Mouse (Mus musculus) heart, adult 2 months (tissue): ENCODE results near the gene Rhobtb3. TPM values are rescaled to one million over a fixed set of nuclear protein-coding genes. Genes with fewer than 3 reads are reported as not detected.
"Not testable (repeated sequence)": the region's sequence is repeated elsewhere in the genome, so short reads cannot be mapped to it uniquely, and the experiment has no call there.

ENCODE experiments used
- DNase-seq, 2 experiments: peaks; one replicate each; pipeline ENCODE4 v3.0.0; 2021
- H3K27ac ChIP-seq: fragments of 200-600 bp; 2 replicates; pipeline ENCODE4 v1.8.1; 2022
- H3K27me3 ChIP-seq: fragments of 200-500 bp; 2 replicates; pipeline ENCODE4 v1.6.1; 2012; ENCODE audit warnings: mild to moderate bottlenecking, low read length, inconsistent platforms, mixed read lengths; ENCODE audit not compliant: control insufficient read depth, insufficient read depth
- H3K36me3 ChIP-seq: fragments of 200-500 bp; 2 replicates; pipeline ENCODE4 v1.6.1; 2012; ENCODE audit warnings: low read length, inconsistent platforms; ENCODE audit not compliant: control insufficient read depth, insufficient read depth
- H3K4me1 ChIP-seq: fragments of 200-500 bp; 2 replicates; pipeline ENCODE4 v1.6.1; 2011; ENCODE audit warnings: low read length; ENCODE audit not compliant: control insufficient read depth, insufficient read depth
- H3K4me3 ChIP-seq: fragments of 200-600 bp; 2 replicates; pipeline ENCODE4 v1.8.1; 2022
- H3K79me2 ChIP-seq: fragments of 200-500 bp; replicated peaks from 2 replicates; pipeline ENCODE4 v1.6.1; 2012; ENCODE audit warnings: mild to moderate bottlenecking, inconsistent platforms, low read length, moderate library complexity, mixed read lengths; ENCODE audit not compliant: control insufficient read depth, insufficient read depth
- H3K9ac ChIP-seq: fragments of 200-500 bp; 2 replicates; pipeline ENCODE4 v1.6.1; 2012; ENCODE audit warnings: low read depth, mild to moderate bottlenecking, control low read depth, inconsistent platforms, low read length, mixed read lengths
- CTCF ChIP-seq: fragments of 200-600 bp; IDR thresholded peaks from 2 replicates; pipeline ENCODE4 v1.8.1; 2022; ENCODE audit warnings: antibody characterized with exemption, mild to moderate bottlenecking, moderate library complexity
- EP300 ChIP-seq: fragments of 200-500 bp; IDR thresholded peaks from 2 replicates; pipeline ENCODE4 v1.6.1; 2011; ENCODE audit warnings: low read depth, low read length, control low read depth; ENCODE audit not compliant: insufficient read depth
- POLR2A ChIP-seq: fragments of 200-500 bp; IDR thresholded peaks from 2 replicates; pipeline ENCODE4 v1.6.1; 2011; ENCODE audit warnings: mild to moderate bottlenecking, low read depth, low read length, control low read depth; ENCODE audit not compliant: insufficient read depth
- WGBS: fragments of 180-500 bp; shearing (Covaris S2); methylation state at CpG from one replicate; pipeline ENCODE4 v1.1.7; 2018; 5-methylcytosine and 5-hydroxymethylcytosine counted together
- intact Hi-C: fragments of 180-260 bp; cut with DNase I; formaldehyde crosslinking; loops from one replicate; pipeline ENCODE4 v1.15.1; 2025
- polyA plus RNA-seq: library from polyadenylated mRNA; depleted of rRNA; stranded (reverse); fragments of >200 nt; gene quantifications from 2 replicates; pipeline ENCODE4 v1.2.3, GENCODE M21; 2012
- total RNA-seq, 2 experiments: library from RNA; stranded (reverse); gene quantifications; 2 replicates each; pipeline ENCODE4 v1.2.3; 2021

Rhobtb3 gene
- total and polyA plus RNA-seq, 3 experiments = 7.6 to 12.6 (median 11.3) TPM

DNA sequence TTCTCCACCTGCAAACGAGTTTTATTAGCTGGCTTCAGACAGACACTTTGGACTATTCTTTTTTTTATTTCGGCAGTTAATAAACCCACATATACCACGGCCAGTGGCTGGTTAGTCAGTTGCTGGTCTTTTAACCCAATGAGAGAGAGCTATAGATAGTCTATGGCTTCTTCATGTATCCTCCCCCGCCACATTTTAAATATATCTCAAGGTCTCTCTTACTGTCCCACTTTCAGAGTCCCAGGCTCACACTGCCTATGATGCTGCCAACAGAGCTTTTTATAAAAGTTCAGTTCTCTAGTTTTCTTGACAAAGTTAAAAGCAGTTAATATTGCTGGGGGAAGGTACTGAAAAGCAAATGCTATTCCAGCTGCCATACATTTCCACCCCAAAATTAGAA lies 51.9 kb downstream of the Rhobtb3 start:
- TF ChIP-seq EP300 = no peak
- no peak for TF ChIP-seq CTCF
- no peak for TF ChIP-seq POLR2A
- WGBS = 81% methylated on average over 4 of the region's 4 CpGs
- Histone ChIP-seq H3K27ac (no peak overlapping the region), H3K79me2 (no peaks in the 10 kb centered on the region), H3K4me1 (no peaks in the 10 kb centered on the region; the same call in 1 of the 2 replicates), H3K36me3 (no peaks in the 10 kb centered on the region; the same call in none of the 2 replicates), H3K27me3 (no peaks in the 10 kb centered on the region), H3K4me3 (no peak overlapping the region), H3K9ac (no peak overlapping the region)
- DNase-seq = no peak
- intact Hi-C loops = no loop called here

DNA sequence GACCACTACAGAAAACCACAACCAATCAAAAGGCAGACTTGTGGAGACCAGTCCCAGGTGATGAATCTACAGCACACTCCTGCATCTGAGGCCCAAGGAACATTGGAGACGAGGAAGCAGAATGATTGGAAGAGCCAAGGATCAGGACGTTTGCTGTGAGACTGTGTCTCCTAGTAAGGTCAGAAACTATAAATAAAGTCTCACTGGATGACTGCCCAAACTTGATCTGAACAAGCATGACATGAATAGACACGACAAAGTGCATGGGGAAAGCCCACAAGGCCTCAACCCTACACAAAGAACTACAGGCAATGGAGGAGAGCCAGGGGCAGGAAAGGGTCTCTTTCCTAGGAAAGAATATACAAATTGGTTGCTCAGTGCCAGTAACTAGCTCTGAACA lies 59.9 kb downstream of the Rhobtb3 start:
- Histone ChIP-seq H3K9ac (no peak overlapping the region), H3K27ac (peak overlapping the region; percentile 60), H3K4me1 (no peaks in the 10 kb centered on the region; the same call in 1 of the 2 replicates), H3K79me2 (no peaks in the 10 kb centered on the region), H3K4me3 (no peak overlapping the region), H3K36me3 (peaks cover 4% of the 10 kb centered on the region), H3K27me3 (no peaks in the 10 kb centered on the region)
- WGBS = 22% methylated on average over 3 of the region's 3 CpGs
- intact Hi-C loops = no loop called here
- peak in 1 of 2 experiments; percentile 13 for DNase-seq
- TF ChIP-seq EP300 (no peak), CTCF (no peak), POLR2A (no peak)

DNA sequence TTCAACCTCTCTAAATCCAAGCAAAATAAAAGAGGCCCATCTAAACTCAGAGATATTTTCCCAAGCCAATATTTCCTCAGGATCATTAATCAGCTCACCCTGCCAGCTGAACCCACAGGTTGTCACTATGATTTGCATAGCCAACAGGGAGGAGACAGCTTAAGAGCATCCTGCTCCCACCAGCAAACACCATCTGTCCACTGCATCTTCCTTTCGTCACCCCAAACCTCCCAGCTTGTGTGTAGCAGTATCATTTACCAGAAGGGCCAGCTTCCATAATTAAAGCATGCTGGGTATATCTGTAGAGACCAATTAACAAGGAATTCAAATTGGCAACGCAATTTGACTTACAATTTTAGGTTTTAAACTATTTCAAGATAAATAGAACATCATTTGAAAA lies 63.2 kb downstream of the Rhobtb3 start:
- Histone ChIP-seq H3K36me3 (peaks cover 6% of the 10 kb centered on the region), H3K27ac (no peak overlapping the region), H3K27me3 (no peaks in the 10 kb centered on the region), H3K4me3 (no peak overlapping the region), H3K4me1 (no peaks in the 10 kb centered on the region; the same call in 1 of the 2 replicates), H3K79me2 (no peaks in the 10 kb centered on the region), H3K9ac (no peak overlapping the region)
- DNase-seq = no peak
- WGBS = 90% methylated on average over 2 of the region's 2 CpGs
- TF ChIP-seq CTCF (no peak), EP300 (no peak), POLR2A (no peak)
- intact Hi-C loops = no loop called here

DNA sequence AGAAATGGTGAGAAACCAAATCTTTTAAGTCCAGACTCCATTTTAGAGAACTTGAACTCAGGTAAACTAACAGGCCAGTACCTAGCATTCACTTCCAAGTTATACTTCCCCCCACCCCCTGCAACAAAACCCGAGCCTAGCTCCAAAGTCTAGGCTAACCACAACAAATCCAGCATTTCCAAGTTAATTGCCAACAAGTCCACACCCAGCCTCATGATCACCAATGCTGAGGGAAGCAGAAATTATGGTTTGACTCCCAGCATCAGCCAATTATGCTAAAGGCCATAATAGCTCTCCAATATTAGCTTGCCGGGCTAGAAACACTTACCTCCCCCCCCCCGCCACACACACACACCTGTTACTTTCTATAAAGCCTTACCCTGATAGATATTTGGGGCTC lies 64.0 kb downstream of the Rhobtb3 start:
- 87% methylated on average over 3 of the region's 3 CpGs for WGBS
- no peak for DNase-seq
- Histone ChIP-seq H3K27me3 (no peaks in the 10 kb centered on the region), H3K27ac (no peak overlapping the region), H3K9ac (no peak overlapping the region), H3K4me1 (no peaks in the 10 kb centered on the region; the same call in 1 of the 2 replicates), H3K36me3 (peaks cover 6% of the 10 kb centered on the region), H3K79me2 (no peaks in the 10 kb centered on the region), H3K4me3 (no peak overlapping the region)
- intact Hi-C loops = loop anchor here (5.0 to 10.0 kb wide), 3 partner anchors 42 to 1015 kb away; partner anchors contain the start of genes Ell2 and Glrx
- TF ChIP-seq EP300 = no peak
- TF ChIP-seq CTCF = no peak
- no peak for TF ChIP-seq POLR2A

DNA sequence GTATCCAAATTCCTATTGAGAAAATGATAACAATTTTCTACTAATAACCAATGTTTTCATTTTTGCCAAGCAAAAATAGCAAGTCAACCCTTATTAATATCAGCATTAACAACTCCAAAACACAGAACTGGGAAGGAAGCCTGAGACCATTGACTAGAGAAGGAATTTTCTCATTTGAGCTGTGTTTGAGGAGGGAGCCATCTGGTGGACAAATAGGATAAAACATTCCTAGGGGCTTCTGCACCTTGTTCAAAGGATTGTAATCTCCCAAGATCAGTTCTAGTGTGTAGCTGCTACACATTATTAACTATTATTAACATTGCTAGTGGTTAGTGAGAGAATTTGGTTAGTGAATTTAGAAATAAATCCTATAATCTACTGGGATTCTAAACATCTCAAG lies 65.8 kb downstream of the Rhobtb3 start:
- Histone ChIP-seq H3K9ac (no peak overlapping the region), H3K4me1 (no peaks in the 10 kb centered on the region), H3K79me2 (no peaks in the 10 kb centered on the region), H3K27ac (no peak overlapping the region), H3K27me3 (no peaks in the 10 kb centered on the region), H3K4me3 (no peak overlapping the region), H3K36me3 (peaks cover 2% of the 10 kb centered on the region; the same call in 1 of the 2 replicates)
- TF ChIP-seq EP300 (no peak), POLR2A (no peak), CTCF (peak; percentile 94)
- intact Hi-C loops = loop anchor here (1.0 to 10.0 kb wide), 4 partner anchors 41 to 1013 kb away; partner anchors contain the start of genes Ell2 and Glrx
- DNase-seq = no peak

DNA sequence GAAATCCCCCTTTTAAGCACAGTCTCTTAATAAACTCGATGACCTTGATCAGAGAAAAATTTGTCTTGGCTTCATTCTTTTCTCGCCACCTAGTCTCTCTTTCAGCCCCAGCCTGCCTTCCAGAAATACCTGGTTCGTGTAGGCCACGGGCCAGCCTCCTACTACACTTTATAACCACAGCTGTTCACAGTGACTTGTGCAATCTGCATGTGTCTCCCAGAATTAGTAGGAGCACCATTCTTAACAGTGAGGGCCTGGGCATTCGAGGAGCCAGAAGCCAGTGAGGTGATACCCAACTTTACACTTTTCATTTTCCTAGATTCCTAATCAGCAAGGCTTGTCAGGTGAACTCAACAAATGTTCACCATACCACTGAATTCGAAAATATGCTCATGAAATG lies 67.1 kb downstream of the Rhobtb3 start:
- WGBS = 82% methylated on average over 6 of the region's 6 CpGs
- Histone ChIP-seq H3K36me3 (peaks cover 2% of the 10 kb centered on the region; the same call in 1 of the 2 replicates), H3K9ac (no peak overlapping the region), H3K27ac (no peak overlapping the region), H3K4me3 (no peak overlapping the region), H3K4me1 (no peaks in the 10 kb centered on the region), H3K79me2 (no peaks in the 10 kb centered on the region), H3K27me3 (no peaks in the 10 kb centered on the region)
- intact Hi-C loops = loop anchor here (5.0 to 10.0 kb wide), 3 partner anchors 39 to 1012 kb away; partner anchors contain the start of genes Ell2 and Glrx
- TF ChIP-seq POLR2A (no peak), CTCF (no peak), EP300 (no peak)
- no peak for DNase-seq

DNA sequence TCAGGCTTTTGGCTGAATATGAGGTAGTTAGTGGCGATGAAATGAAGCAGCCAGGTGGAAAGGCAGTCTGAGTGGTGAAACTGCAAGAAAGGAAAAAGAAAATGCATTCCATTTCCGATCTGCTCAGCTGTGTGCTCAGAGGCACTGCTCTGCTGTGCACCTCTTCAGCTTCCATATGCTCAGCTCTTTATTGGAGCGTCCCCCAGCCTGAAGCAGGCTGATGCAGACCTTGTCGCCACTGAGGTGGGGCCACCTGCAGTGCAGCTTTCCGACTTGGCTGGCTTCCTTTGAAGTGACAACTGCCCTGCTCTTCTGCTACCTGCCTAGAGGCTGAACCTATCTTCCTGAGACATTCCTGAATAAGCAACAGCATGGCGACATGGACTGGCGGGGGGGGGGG lies 67.5 kb downstream of the Rhobtb3 start:
- H3K36me3 ChIP-seq, H3K27ac ChIP-seq, H3K9ac ChIP-seq, H3K4me3 ChIP-seq, H3K4me1 ChIP-seq, H3K79me2 ChIP-seq, H3K27me3 ChIP-seq, DNase-seq: not testable (repeated sequence)
- 85% methylated on average over 7 of the region's 7 CpGs for WGBS
- intact Hi-C loops = loop anchor here (5.0 to 10.0 kb wide), 3 partner anchors 39 to 1011 kb away; partner anchors contain the start of genes Ell2 and Glrx
